Mouse (Mus musculus): ENCODE measurements around the gene Gpr143. TPM values are rescaled to one million over a fixed set of nuclear protein-coding genes. Genes with fewer than 3 reads are reported as not detected.
A peak's percentile ranks its signal among the peaks of the same experiment; 100 is the strongest.

The Gpr143 gene
- polyA plus RNA-seq (2014; fragmentation: Nextera tagmentation; extraction: Ambion mirVana) = 0.41 and 0.48 TPM in 2 replicates

- Histone ChIP-seq H3K4me3 (ENCODE audit: low read depth, low read length) (peak within 1 kb of the TSS; percentile 8; the same call in 1 of the 2 replicates), H3K9me3 (ENCODE audit: control insufficient read depth, low read depth, low read length) (no peaks in the 10 kb centered on the region), H3K4me2 (replicated peaks; ENCODE audit: low read depth, low read length) (peak within 1 kb of the TSS; percentile 28), H3K27me3 (ENCODE audit: control insufficient read depth, insufficient read depth, low read length) (no peaks in the 10 kb centered on the region), H3K9ac (replicated peaks; ENCODE audit: low read depth, low read length) (no peak within 1 kb of the TSS), H3K27ac (ENCODE audit: low read length) (no peak within 1 kb of the TSS), H3K36me3 (ENCODE audit: control insufficient read depth, insufficient read depth, low read length) (no peaks in the 10 kb centered on the region), H3K4me1 (ENCODE audit: control insufficient read depth, insufficient read depth, low read length) (no peaks in the 10 kb centered on the region)
- 22% methylated on average over 26 of the region's 26 CpGs for WGBS
- ATAC-seq (ENCODE audit: insufficient number of reproducible peaks, insufficient read depth, low FRiP score, low read depth) = no peak
Measured at GRCm38 (mm10) chrX:152781720-152782403, at the start of gene Gpr143. Gpr143 (plus strand) TSS chrX:152781921.

- Histone ChIP-seq H3K27ac (ENCODE audit: low read length) (no peak overlapping the region), H3K4me2 (replicated peaks; ENCODE audit: low read depth, low read length) (no peak overlapping the region), H3K9ac (replicated peaks; ENCODE audit: low read depth, low read length) (no peak overlapping the region), H3K9me3 (ENCODE audit: control insufficient read depth, low read depth, low read length) (no peaks in the 10 kb centered on the region), H3K4me1 (ENCODE audit: control insufficient read depth, insufficient read depth, low read length) (no peaks in the 10 kb centered on the region), H3K36me3 (ENCODE audit: control insufficient read depth, insufficient read depth, low read length) (no peaks in the 10 kb centered on the region), H3K27me3 (ENCODE audit: control insufficient read depth, insufficient read depth, low read length) (no peaks in the 10 kb centered on the region), H3K4me3 (ENCODE audit: low read depth, low read length) (no peak overlapping the region)
- ATAC-seq (ENCODE audit: insufficient number of reproducible peaks, insufficient read depth, low FRiP score, low read depth) = no peak
Measured at GRCm38 (mm10) chrX:152735283-152735682, 46.4 kb upstream of the Gpr143 start.

- Histone ChIP-seq H3K4me1 (ENCODE audit: control insufficient read depth, insufficient read depth, low read length) (no peaks in the 10 kb centered on the region), H3K36me3 (ENCODE audit: control insufficient read depth, insufficient read depth, low read length) (no peaks in the 10 kb centered on the region), H3K4me3 (ENCODE audit: low read depth, low read length) (no peak overlapping the region), H3K4me2 (replicated peaks; ENCODE audit: low read depth, low read length) (no peak overlapping the region), H3K27me3 (ENCODE audit: control insufficient read depth, insufficient read depth, low read length) (no peaks in the 10 kb centered on the region), H3K27ac (ENCODE audit: low read length) (no peak overlapping the region), H3K9me3 (ENCODE audit: control insufficient read depth, low read depth, low read length) (no peaks in the 10 kb centered on the region), H3K9ac (replicated peaks; ENCODE audit: low read depth, low read length) (no peak overlapping the region)
- 56% methylated on average over 2 of the region's 2 CpGs for WGBS
- no peak for ATAC-seq (ENCODE audit: insufficient number of reproducible peaks, insufficient read depth, low FRiP score, low read depth)
Measured at GRCm38 (mm10) chrX:152738191-152738590, 43.5 kb upstream of the Gpr143 start.

- H3K4me3 ChIP-seq (ENCODE audit: low read depth, low read length) = no peak overlapping the region
- no peaks in the 10 kb centered on the region for H3K9me3 ChIP-seq (ENCODE audit: control insufficient read depth, low read depth, low read length)
- no peak overlapping the region for H3K27ac ChIP-seq (ENCODE audit: low read length)
- H3K4me2 ChIP-seq (replicated peaks; ENCODE audit: low read depth, low read length) = no peak overlapping the region
- H3K27me3 ChIP-seq (ENCODE audit: control insufficient read depth, insufficient read depth, low read length) = no peaks in the 10 kb centered on the region
- no peaks in the 10 kb centered on the region for H3K4me1 ChIP-seq (ENCODE audit: control insufficient read depth, insufficient read depth, low read length)
- no peaks in the 10 kb centered on the region for H3K36me3 ChIP-seq (ENCODE audit: control insufficient read depth, insufficient read depth, low read length)
- no peak for ATAC-seq (ENCODE audit: insufficient number of reproducible peaks, insufficient read depth, low FRiP score, low read depth)
- WGBS = 70% methylated on average over 4 of the region's 4 CpGs
- no peak overlapping the region for H3K9ac ChIP-seq (replicated peaks; ENCODE audit: low read depth, low read length)
Measured at GRCm38 (mm10) chrX:152738759-152739368, 42.9 kb upstream of the Gpr143 start.

- no peaks in the 10 kb centered on the region for H3K4me1 ChIP-seq (ENCODE audit: control insufficient read depth, insufficient read depth, low read length)
- H3K9me3 ChIP-seq (ENCODE audit: control insufficient read depth, low read depth, low read length) = no peaks in the 10 kb centered on the region
- H3K36me3 ChIP-seq (ENCODE audit: control insufficient read depth, insufficient read depth, low read length) = no peaks in the 10 kb centered on the region
- no peak for ATAC-seq (ENCODE audit: insufficient number of reproducible peaks, insufficient read depth, low FRiP score, low read depth)
- H3K9ac ChIP-seq (replicated peaks; ENCODE audit: low read depth, low read length) = no peak overlapping the region
- no peak overlapping the region for H3K4me3 ChIP-seq (ENCODE audit: low read depth, low read length)
- H3K27me3 ChIP-seq (ENCODE audit: control insufficient read depth, insufficient read depth, low read length) = no peaks in the 10 kb centered on the region
- no peak overlapping the region for H3K4me2 ChIP-seq (replicated peaks; ENCODE audit: low read depth, low read length)
- no peak overlapping the region for H3K27ac ChIP-seq (ENCODE audit: low read length)
Measured at GRCm38 (mm10) chrX:152743642-152744041, 38.1 kb upstream of the Gpr143 start.

- no peaks in the 10 kb centered on the region for H3K4me1 ChIP-seq (ENCODE audit: control insufficient read depth, insufficient read depth, low read length)
Measured at GRCm38 (mm10) chrX:152745925-152746324, 35.8 kb upstream of the Gpr143 start.

GRCm38 (mm10) chrX:152755819-152756218 is 25.9 kb upstream of the Gpr143 start:
- Histone ChIP-seq H3K4me1 (ENCODE audit: control insufficient read depth, insufficient read depth, low read length) (no peaks in the 10 kb centered on the region), H3K9ac (replicated peaks; ENCODE audit: low read depth, low read length) (no peak overlapping the region), H3K27me3 (ENCODE audit: control insufficient read depth, insufficient read depth, low read length) (no peaks in the 10 kb centered on the region), H3K27ac (ENCODE audit: low read length) (no peak overlapping the region), H3K4me3 (ENCODE audit: low read depth, low read length) (no peak overlapping the region), H3K9me3 (ENCODE audit: control insufficient read depth, low read depth, low read length) (no peaks in the 10 kb centered on the region), H3K36me3 (ENCODE audit: control insufficient read depth, insufficient read depth, low read length) (no peaks in the 10 kb centered on the region), H3K4me2 (replicated peaks; ENCODE audit: low read depth, low read length) (no peak overlapping the region)
- ATAC-seq (ENCODE audit: insufficient number of reproducible peaks, insufficient read depth, low FRiP score, low read depth) = no peak
- 92% methylated on average over 1 of the region's 1 CpGs for WGBS

More at GRCm38 (mm10) chrX:152745925-152746324, 35.8 kb upstream of the Gpr143 start:
- no peak overlapping the region for H3K27ac ChIP-seq (ENCODE audit: low read length)
- no peaks in the 10 kb centered on the region for H3K36me3 ChIP-seq (ENCODE audit: control insufficient read depth, insufficient read depth, low read length)
- no peak overlapping the region for H3K4me2 ChIP-seq (replicated peaks; ENCODE audit: low read depth, low read length)
- no peaks in the 10 kb centered on the region for H3K9me3 ChIP-seq (ENCODE audit: control insufficient read depth, low read depth, low read length)
- H3K9ac ChIP-seq (replicated peaks; ENCODE audit: low read depth, low read length) = no peak overlapping the region
- H3K27me3 ChIP-seq (ENCODE audit: control insufficient read depth, insufficient read depth, low read length) = no peaks in the 10 kb centered on the region
- no peak overlapping the region for H3K4me3 ChIP-seq (ENCODE audit: low read depth, low read length)
- 78% methylated on average over 2 of the region's 2 CpGs for WGBS
- ATAC-seq (ENCODE audit: insufficient number of reproducible peaks, insufficient read depth, low FRiP score, low read depth) = no peak

- H3K4me2 ChIP-seq (replicated peaks; ENCODE audit: low read depth, low read length) = no peak overlapping the region
- H3K27ac ChIP-seq (ENCODE audit: low read length) = no peak overlapping the region
- H3K27me3 ChIP-seq (ENCODE audit: control insufficient read depth, insufficient read depth, low read length) = no peaks in the 10 kb centered on the region
- no peak for ATAC-seq (ENCODE audit: insufficient number of reproducible peaks, insufficient read depth, low FRiP score, low read depth)
- H3K4me1 ChIP-seq (ENCODE audit: control insufficient read depth, insufficient read depth, low read length) = no peaks in the 10 kb centered on the region
- H3K36me3 ChIP-seq (ENCODE audit: control insufficient read depth, insufficient read depth, low read length) = no peaks in the 10 kb centered on the region
- no peak overlapping the region for H3K4me3 ChIP-seq (ENCODE audit: low read depth, low read length)
- no peak overlapping the region for H3K9ac ChIP-seq (replicated peaks; ENCODE audit: low read depth, low read length)
- no peaks in the 10 kb centered on the region for H3K9me3 ChIP-seq (ENCODE audit: control insufficient read depth, low read depth, low read length)
- WGBS = 89% methylated on average over 5 of the region's 5 CpGs
Measured at GRCm38 (mm10) chrX:152756293-152756692, 25.4 kb upstream of the Gpr143 start.
